Mouse (Mus musculus): ENCODE measurements around the gene Samd4b. TPM values are rescaled to one million over a fixed set of nuclear protein-coding genes. Genes with fewer than 3 reads are reported as not detected.

Samd4b gene
- total and polyA plus RNA-seq, 3 experiments, result 6.4 to 45.9 TPM; not detected in 1

DNA sequence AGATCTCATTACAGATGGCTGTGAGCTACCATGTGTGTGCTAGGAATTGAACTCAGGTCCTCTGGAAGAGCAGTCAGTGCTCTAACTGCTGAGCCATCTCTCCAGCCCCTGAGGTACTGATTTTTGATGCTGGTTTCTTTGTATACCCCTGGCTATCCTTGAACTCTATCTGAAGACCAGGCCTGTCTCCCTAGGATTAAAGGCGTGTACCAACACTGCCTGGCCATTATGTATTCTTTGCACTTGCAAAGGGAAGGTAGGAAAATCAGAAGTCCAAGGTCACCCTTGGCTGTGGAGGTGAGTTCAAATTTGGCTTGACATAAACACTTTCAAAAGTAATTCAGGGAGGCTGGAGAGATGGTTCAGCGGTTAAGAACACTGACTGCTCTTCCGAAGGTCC is 243.3 kb downstream of the Samd4b start:
- TF ChIP-seq MEF2A (IDR thresholded peaks at IDR 0.05; ENCODE audit: extremely low read depth, insufficient replicate concordance, low read depth, low read length, poor library complexity, severe bottlenecking), result no peak
- no peak for TF ChIP-seq ZNF384 (IDR thresholded peaks at IDR 0.05; ENCODE audit: low read depth, low read length)
- TF ChIP-seq MXI1 (IDR thresholded peaks at IDR 0.05; ENCODE audit: low read depth, low read length), result no peak
- TF ChIP-seq GABPA (IDR thresholded peaks at IDR 0.05; ENCODE audit: low read depth, low read length), result no peak
- no peak for TF ChIP-seq POLR2AphosphoS2 (IDR thresholded peaks at IDR 0.05; ENCODE audit: low read length)
- TF ChIP-seq CHD1 (IDR thresholded peaks at IDR 0.05; ENCODE audit: low read depth, low read length), result no peak
- TF ChIP-seq SMC3 (IDR thresholded peaks at IDR 0.05; ENCODE audit: low read depth, low read length), result no peak
- no peak for TF ChIP-seq BHLHE40 (IDR thresholded peaks at IDR 0.05; ENCODE audit: borderline replicate concordance, low read depth, low read length)
- TF ChIP-seq KAT2A (conservative IDR thresholded peaks at IDR 0.05; ENCODE audit: low read depth, low read length), result no peak
- no peak for TF ChIP-seq NRF1 (IDR thresholded peaks at IDR 0.05; ENCODE audit: insufficient read depth, low read depth, low read length, poor library complexity, severe bottlenecking)
- Histone ChIP-seq H3K27me3 (ENCODE audit: control insufficient read depth in 1 of 2, insufficient read depth in 2 of 2, low read length in 2 of 2) (no peaks in the 10 kb centered on the region), H3K9me3 (replicated peaks; ENCODE audit: insufficient read depth, low read length) (no peaks in the 10 kb centered on the region), H3K79me2 (ENCODE audit: control insufficient read depth, insufficient read depth, low read length, poor library complexity) (peaks cover 20% of the 10 kb centered on the region), H3K9ac (ENCODE audit: control insufficient read depth, low read depth, low read length, poor library complexity, severe bottlenecking) (no peak overlapping the region), H3K4me3 (ENCODE audit: control insufficient read depth in 1 of 2, insufficient read depth in 1 of 2, low read depth in 2 of 2, low read length in 2 of 2) (no peak overlapping the region), H3K36me3 (ENCODE audit: control insufficient read depth in 1 of 2, insufficient read depth in 2 of 2, low read length in 2 of 2) (peaks cover 11 to 22% of the 10 kb centered on the region in 2 experiments), H3K4me1 (ENCODE audit: control insufficient read depth in 1 of 2, insufficient read depth in 2 of 2, low read length in 2 of 2) (peaks cover 2 to 18% of the 10 kb centered on the region in 2 experiments; a peak in 3 of 4 replicates), H3K27ac (ENCODE audit: control insufficient read depth, low read depth, low read length) (no peak overlapping the region)
- peak; percentile 39 for DNase-seq (ENCODE audit: low read depth, low spot score)

DNA sequence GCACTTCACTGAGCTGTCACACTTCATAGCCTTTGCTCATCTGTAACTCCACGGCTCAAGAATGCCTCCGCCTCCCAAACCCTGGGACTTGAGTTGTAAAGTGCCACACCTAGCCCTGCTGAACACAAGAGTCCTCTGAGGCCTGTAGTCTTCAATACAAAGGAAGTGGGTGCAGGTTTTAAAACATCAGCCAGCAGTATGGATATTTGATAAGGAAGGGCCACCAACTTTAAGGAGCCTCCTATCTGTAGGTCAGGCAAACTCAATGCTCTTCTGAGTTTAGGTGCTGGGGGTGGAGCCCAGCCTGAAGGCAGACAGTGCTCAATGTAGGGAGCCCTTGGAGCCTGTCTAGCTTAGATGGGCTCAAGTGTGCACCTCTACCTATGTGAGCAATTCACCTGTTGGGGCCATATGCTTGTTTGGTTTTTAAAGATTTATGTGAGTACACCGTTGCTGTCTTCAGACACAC is 243.8 kb downstream of the Samd4b start:
- H3K4me1 ChIP-seq (ENCODE audit: control insufficient read depth in 1 of 2, insufficient read depth in 2 of 2, low read length in 2 of 2), result peaks cover 2 to 21% of the 10 kb centered on the region in 2 experiments; a peak in 3 of 4 replicates
- no peak overlapping the region; the same call in 1 of the 2 replicates for H3K27ac ChIP-seq (ENCODE audit: control insufficient read depth, low read depth, low read length)
- peak in 1 of 2 experiments; percentile 72; a peak in 2 of 4 replicates for TF ChIP-seq POLR2A (IDR thresholded peaks at IDR 0.05; ENCODE audit: control insufficient read depth in 1 of 2, insufficient read depth in 1 of 2, low read depth in 1 of 2, low read length in 2 of 2, poor library complexity in 1 of 2)
- 0 out of 2 replicates have a peak, but pooled peaks have one; percentile 51 for TF ChIP-seq ZMIZ1 (IDR thresholded peaks at IDR 0.05; ENCODE audit: low read depth, low read length)
- TF ChIP-seq MYB (IDR thresholded peaks at IDR 0.05; ENCODE audit: low read depth, low read length), result no peak
- TF ChIP-seq NELFE (IDR thresholded peaks at IDR 0.05; ENCODE audit: low read depth, low read length), result peak; percentile 39; the same call in 1 of the 2 replicates
- TF ChIP-seq POLR2AphosphoS2 (IDR thresholded peaks at IDR 0.05; ENCODE audit: low read length), result peak; percentile 77; the same call in 1 of the 2 replicates
- TF ChIP-seq SIN3A (IDR thresholded peaks at IDR 0.05; ENCODE audit: low read length), result peak; percentile 46; the same call in 1 of the 2 replicates
- TF ChIP-seq E2F4 (IDR thresholded peaks at IDR 0.05; ENCODE audit: borderline replicate concordance, low read depth, low read length), result no peak

More for the DNA sequence above, 243.8 kb downstream of the Samd4b start:
- peak; percentile 62 for DNase-seq (ENCODE audit: low read depth, low spot score)
- Histone ChIP-seq H3K27me3 (ENCODE audit: control insufficient read depth in 1 of 2, insufficient read depth in 2 of 2, low read length in 2 of 2) (no peaks in the 10 kb centered on the region), H3K4me3 (ENCODE audit: control insufficient read depth in 1 of 2, insufficient read depth in 1 of 2, low read depth in 2 of 2, low read length in 2 of 2) (no peak overlapping the region), H3K79me2 (ENCODE audit: control insufficient read depth, insufficient read depth, low read length, poor library complexity) (peaks cover 20% of the 10 kb centered on the region), H3K9me3 (replicated peaks; ENCODE audit: insufficient read depth, low read length) (no peaks in the 10 kb centered on the region), H3K9ac (ENCODE audit: control insufficient read depth, low read depth, low read length, poor library complexity, severe bottlenecking) (no peak overlapping the region), H3K36me3 (ENCODE audit: control insufficient read depth in 1 of 2, insufficient read depth in 2 of 2, low read length in 2 of 2) (peaks cover 11 to 24% of the 10 kb centered on the region in 2 experiments)

Data from MEL (cell line).